Mouse (Mus musculus) lung, embryonic 16.5 days (tissue): ENCODE data around the gene Ncoa5. TPM values are rescaled to one million over a fixed set of nuclear protein-coding genes. Genes with fewer than 3 reads are reported as not detected.

ENCODE experiments used
- ATAC-seq: fragments of 200-750 bp; cut with Nextera tagmentation; 2 replicates; pipeline ENCODE4 v1.8.0; 2017; ENCODE audit warnings: low read depth, mild to moderate bottlenecking, moderate library complexity
- H3K27ac ChIP-seq: fragments of 300-500 bp; sonication (generic); 2 replicates; pipeline ENCODE4 v1.5.1; 2014; ENCODE audit warnings: mild to moderate bottlenecking, control low read depth, low read length
- H3K27me3 ChIP-seq: fragments of 300-500 bp; sonication (generic); 2 replicates; pipeline ENCODE4 v1.6.1; 2014; ENCODE audit warnings: low read depth, low read length, mixed read lengths; ENCODE audit not compliant: control insufficient read depth, insufficient read depth
- H3K36me3 ChIP-seq: fragments of 300-500 bp; sonication (generic); 2 replicates; pipeline ENCODE4 v1.6.1; 2014; ENCODE audit warnings: low read length; ENCODE audit not compliant: control insufficient read depth, insufficient read depth
- H3K4me1 ChIP-seq: fragments of 300-500 bp; sonication (generic); replicated peaks from 2 replicates; pipeline ENCODE4 v1.6.1; 2014; ENCODE audit warnings: low read length, mixed read lengths; ENCODE audit not compliant: control insufficient read depth, insufficient read depth
- H3K4me2 ChIP-seq: fragments of 300-500 bp; sonication (generic); 2 replicates; pipeline ENCODE4 v1.6.1; 2014; ENCODE audit warnings: low read depth, low read length, control low read depth
- H3K4me3 ChIP-seq: fragments of 300-500 bp; sonication (generic); 2 replicates; pipeline ENCODE4 v1.5.1; 2014; ENCODE audit warnings: mild to moderate bottlenecking, low read length, control low read depth
- H3K9ac ChIP-seq: fragments of 300-500 bp; sonication (generic); 2 replicates; pipeline ENCODE4 v1.6.1; 2014; ENCODE audit warnings: low read length, control low read depth
- H3K9me3 ChIP-seq: fragments of 300-500 bp; sonication (generic); 2 replicates; pipeline ENCODE4 v1.6.1; 2016; ENCODE audit warnings: low read length; ENCODE audit not compliant: control insufficient read depth
- WGBS: fragments of 180-500 bp; shearing (Covaris S2); extraction: QIAGEN DNeasy Blood & Tissue Kit; methylation state at CpG from one replicate; pipeline ENCODE4 v1.1.7; 2014; 5-methylcytosine and 5-hydroxymethylcytosine counted together
- polyA plus RNA-seq: library from polyadenylated mRNA; unstranded; fragments of >200 nt; fragmentation: Nextera tagmentation; extraction: Ambion mirVana; gene quantifications from 2 replicates; pipeline ENCODE4 v1.2.1, GENCODE M21; 2015

Gene Ncoa5
- polyA plus RNA-seq, 1 experiment from 2014 or later = 64.3 TPM

DNA sequence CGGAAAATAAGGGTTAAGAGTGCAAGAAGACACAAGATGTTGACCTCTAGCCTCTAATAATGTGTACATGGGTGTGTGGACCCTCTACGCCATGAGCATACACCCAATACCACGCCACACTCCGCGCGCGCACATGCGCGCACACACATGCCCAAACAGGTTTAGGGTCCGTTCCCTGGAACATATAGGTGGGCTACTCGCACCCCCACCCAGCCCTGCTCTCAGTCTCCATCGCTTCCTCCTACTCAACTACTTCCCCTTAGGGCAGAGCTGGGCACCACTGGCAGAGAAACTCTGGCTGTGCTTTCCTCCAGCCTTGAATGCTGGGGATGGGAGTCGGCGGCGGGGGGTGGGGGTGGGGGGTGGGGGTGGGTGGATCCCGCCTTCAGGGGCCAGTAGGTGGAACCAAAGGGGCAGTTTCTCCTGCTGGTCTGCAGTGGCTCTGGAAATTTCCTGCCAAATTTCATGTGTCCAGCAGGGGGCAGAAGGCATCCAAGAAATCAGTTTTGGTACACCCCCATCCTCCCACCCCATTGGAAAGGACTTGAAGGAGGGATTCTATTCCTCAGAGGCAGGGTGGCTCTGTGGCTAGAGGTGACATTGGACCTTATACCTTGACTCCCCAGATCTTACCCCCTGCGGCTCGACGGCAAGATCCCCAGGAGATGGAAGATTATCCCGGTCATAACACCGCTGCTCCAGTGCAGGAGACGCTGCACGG lies 35.6 kb upstream of the Ncoa5 start:
- Histone ChIP-seq H3K9me3 (no peaks in the 10 kb centered on the region), H3K9ac (no peak overlapping the region), H3K36me3 (no peaks in the 10 kb centered on the region), H3K4me2 (no peak overlapping the region; the same call in 1 of the 2 replicates), H3K4me1 (peaks cover 6% of the 10 kb centered on the region), H3K27me3 (peaks cover 15% of the 10 kb centered on the region), H3K27ac (no peak overlapping the region), H3K4me3 (no peak overlapping the region)
- ATAC-seq = 0 out of 2 replicates have a peak, but pooled peaks have one; percentile 29
- WGBS = 24% methylated on average over 23 of the region's 23 CpGs

DNA sequence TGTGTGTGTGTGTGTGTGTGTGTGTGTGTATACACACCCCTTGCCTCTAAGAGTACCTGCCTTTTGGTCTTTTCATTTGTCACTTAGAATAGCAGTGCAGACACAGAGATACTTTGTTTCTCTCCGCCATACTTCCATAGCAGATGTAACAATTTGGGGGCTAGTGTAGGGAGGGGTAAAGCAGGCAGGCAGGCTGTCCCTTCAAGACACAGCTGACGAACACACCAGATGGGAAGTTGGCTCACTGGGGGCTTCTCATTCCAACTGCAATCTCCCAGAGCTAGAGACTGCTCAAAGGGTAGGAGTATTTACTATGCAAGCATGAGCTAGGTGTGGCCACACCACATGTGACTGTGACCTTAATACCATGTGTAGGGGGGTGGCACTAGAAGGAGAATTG lies 34.1 kb upstream of the Ncoa5 start:
- H3K36me3 ChIP-seq = no peaks in the 10 kb centered on the region
- H3K9ac ChIP-seq = no peak overlapping the region
- H3K4me1 ChIP-seq = peaks cover 8% of the 10 kb centered on the region
- peaks cover 8% of the 10 kb centered on the region for H3K27me3 ChIP-seq
- no peak for ATAC-seq
- H3K9me3 ChIP-seq = no peaks in the 10 kb centered on the region
- WGBS = 71% methylated on average over 2 of the region's 2 CpGs
- no peak overlapping the region for H3K4me2 ChIP-seq
- no peak overlapping the region for H3K27ac ChIP-seq
- H3K4me3 ChIP-seq = no peak overlapping the region

DNA sequence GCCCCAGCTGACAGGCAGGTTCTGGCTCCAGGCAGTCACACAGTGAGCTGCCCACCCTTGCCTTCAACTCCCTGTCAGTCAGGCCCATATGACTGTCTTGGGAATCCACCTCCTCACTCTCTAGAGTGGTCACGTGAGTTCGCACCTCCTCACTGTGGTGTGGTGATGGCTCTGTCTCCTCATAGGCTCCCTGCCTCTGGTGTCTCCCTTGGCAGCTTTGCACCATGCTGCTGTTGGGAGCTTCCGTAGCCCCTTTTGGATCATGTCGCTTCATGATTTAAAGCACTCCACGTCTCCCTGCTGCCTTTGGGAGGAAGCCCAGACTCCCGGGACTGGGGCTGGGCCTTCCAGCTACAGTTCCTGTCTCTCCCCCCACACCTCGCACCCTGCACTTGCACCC lies 29.8 kb upstream of the Ncoa5 start:
- H3K4me3 ChIP-seq = no peak overlapping the region
- H3K4me1 ChIP-seq = peaks cover 11% of the 10 kb centered on the region
- no peak overlapping the region for H3K4me2 ChIP-seq
- H3K27me3 ChIP-seq = no peaks in the 10 kb centered on the region
- H3K9ac ChIP-seq = no peak overlapping the region
- no peaks in the 10 kb centered on the region for H3K36me3 ChIP-seq
- H3K27ac ChIP-seq = no peak overlapping the region
- 31% methylated on average over 7 of the region's 7 CpGs for WGBS
- ATAC-seq = peak; percentile 47
- H3K9me3 ChIP-seq = no peaks in the 10 kb centered on the region

DNA sequence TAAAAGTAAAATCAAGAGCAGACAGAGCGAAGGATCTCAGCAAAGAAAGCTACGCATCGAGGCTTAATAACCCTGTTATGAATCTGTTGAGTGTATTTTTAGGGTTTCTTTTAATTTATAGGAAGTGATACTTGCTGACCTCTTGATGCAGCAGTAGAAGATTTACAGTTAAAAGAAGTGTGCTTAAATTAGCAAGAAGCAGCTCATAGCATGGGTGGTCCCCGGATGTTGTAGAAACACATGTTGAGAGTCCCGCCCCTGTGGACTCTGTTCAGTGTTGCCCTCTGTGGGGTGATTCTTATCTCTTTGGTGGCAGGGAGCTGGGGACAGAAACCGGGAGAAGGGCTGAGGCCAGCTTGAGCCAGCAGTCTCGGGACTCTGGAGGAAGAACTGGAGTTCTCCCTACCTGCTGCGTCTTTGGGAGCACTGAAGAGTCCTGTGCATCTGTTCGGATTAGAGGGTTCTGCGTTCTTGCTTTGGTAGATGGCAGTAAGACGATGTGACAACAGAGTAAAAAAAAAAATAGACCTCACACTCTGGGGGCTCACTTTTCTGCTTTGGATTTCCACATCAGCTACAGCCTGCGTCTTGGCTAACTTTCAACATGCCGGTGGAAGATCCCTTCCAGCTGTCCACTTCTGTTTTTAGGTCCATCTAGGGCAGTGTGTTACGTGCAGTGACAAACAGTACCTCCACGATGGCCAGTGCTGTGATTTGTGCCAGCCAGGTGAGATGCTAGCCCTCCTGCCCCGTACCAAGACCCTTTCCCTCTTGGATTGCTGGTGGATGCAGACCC lies 27.2 kb upstream of the Ncoa5 start:
- peaks cover 16% of the 10 kb centered on the region for H3K4me1 ChIP-seq
- no peaks in the 10 kb centered on the region for H3K9me3 ChIP-seq
- 0 out of 2 replicates have a peak overlapping the region, but pooled peaks have one; percentile 6 for H3K4me2 ChIP-seq
- H3K9ac ChIP-seq = no peak overlapping the region
- peak; percentile 76 for ATAC-seq
- no peak overlapping the region for H3K4me3 ChIP-seq
- no peaks in the 10 kb centered on the region for H3K36me3 ChIP-seq
- WGBS = 44% methylated on average over 16 of the region's 16 CpGs
- H3K27me3 ChIP-seq = no peaks in the 10 kb centered on the region
- H3K27ac ChIP-seq = peak overlapping the region; percentile 86

DNA sequence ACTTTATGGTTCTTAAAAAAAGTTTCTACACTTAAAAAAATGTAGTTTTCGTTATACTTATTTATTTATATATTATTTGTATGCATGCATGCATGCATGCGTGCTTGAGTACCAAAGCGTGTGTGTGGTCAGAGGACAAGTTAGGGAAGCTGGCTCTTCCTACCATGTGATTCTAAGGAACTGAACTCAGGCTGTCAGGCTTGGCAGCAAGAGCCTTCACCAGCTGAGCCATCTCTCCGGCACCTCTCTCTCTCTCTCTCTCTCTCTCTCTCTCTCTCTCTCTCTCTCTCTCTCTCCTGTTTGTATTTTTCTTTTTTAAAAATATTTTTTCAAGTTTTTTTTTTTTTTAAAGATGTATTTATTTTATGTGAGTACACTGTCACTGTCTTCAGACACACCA lies 25.3 kb upstream of the Ncoa5 start:
- no peak overlapping the region for H3K9ac ChIP-seq
- no peak overlapping the region for H3K4me3 ChIP-seq
- peak overlapping the region; percentile 63 for H3K27ac ChIP-seq
- WGBS = 57% methylated on average over 4 of the region's 4 CpGs
- no peak overlapping the region for H3K4me2 ChIP-seq
- peak; percentile 48; the same call in 1 of the 2 replicates for ATAC-seq
- H3K27me3 ChIP-seq = no peaks in the 10 kb centered on the region
- H3K36me3 ChIP-seq = no peaks in the 10 kb centered on the region
- H3K4me1 ChIP-seq = peaks cover 25% of the 10 kb centered on the region
- H3K9me3 ChIP-seq = no peaks in the 10 kb centered on the region

DNA sequence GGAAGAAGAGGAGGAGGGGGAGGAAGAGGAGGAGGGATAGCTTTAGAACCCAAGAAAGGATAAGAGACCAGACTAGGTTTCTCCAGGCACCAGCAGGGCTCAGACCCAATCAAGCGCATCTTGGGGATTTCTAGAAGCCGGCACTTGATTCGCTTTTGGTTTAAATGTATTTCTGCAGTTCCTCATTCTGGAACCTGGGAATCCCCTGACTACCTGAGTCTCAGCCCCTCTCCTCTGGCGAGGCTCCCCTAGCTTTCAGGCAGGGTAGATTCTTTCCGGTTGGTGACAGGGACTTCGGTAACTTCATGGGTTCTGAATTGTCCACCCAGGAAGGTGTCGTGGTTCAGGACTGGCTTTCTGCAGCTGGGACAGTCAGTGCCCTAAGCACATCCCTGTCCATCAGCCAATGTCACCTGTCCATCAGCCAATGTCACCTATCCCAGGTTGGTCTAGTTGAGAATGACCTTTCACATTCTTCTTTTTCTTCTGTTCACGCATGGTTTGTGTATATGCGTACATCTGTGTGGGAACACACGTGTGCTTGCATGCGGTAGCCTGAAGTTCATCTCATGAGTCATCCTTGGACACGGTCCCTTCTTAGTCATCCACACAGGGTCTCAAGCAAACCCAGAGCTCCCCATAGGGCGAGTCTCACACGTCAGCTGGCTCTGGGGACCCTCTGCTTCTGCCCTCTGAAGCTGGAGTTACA lies 21.9 kb upstream of the Ncoa5 start:
- H3K27me3 ChIP-seq = no peaks in the 10 kb centered on the region
- no peaks in the 10 kb centered on the region for H3K36me3 ChIP-seq
- H3K9ac ChIP-seq = peak overlapping the region; percentile 36
- H3K4me3 ChIP-seq = peak overlapping the region; percentile 56
- peak overlapping the region; percentile 59 for H3K4me2 ChIP-seq
- WGBS = 71% methylated on average over 14 of the region's 14 CpGs
- no peaks in the 10 kb centered on the region for H3K9me3 ChIP-seq
- H3K27ac ChIP-seq = no peak overlapping the region
- peaks cover 18% of the 10 kb centered on the region; the same call in 1 of the 2 replicates for H3K4me1 ChIP-seq
- no peak for ATAC-seq

DNA sequence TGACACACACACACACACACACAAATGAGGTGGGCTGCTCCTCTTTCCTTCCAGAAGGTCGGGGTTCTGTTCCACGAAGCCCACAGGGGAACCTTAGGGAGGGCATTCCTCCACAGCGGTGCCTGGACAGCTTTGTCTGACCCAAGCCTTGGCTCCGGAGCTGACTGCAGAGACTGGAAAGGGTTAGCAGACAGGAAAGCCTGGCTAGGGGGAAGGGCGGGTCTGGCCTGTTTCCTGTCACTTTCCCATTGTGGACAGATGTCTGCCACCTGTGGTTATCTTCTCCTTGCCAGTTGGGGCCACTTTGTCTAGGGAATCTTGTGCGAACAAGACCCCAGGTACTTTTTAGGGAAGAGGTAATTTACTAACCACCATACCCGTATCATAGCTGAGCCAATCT lies 21.2 kb upstream of the Ncoa5 start:
- Histone ChIP-seq H3K27ac (peak overlapping the region; percentile 48), H3K36me3 (no peaks in the 10 kb centered on the region), H3K9me3 (no peaks in the 10 kb centered on the region), H3K4me2 (peak overlapping the region; percentile 59), H3K9ac (peak overlapping the region; percentile 62), H3K27me3 (no peaks in the 10 kb centered on the region), H3K4me1 (peaks cover 18% of the 10 kb centered on the region; the same call in 1 of the 2 replicates), H3K4me3 (peak overlapping the region; percentile 56)
- ATAC-seq = peak; percentile 62
- 4% methylated on average over 7 of the region's 7 CpGs for WGBS

DNA sequence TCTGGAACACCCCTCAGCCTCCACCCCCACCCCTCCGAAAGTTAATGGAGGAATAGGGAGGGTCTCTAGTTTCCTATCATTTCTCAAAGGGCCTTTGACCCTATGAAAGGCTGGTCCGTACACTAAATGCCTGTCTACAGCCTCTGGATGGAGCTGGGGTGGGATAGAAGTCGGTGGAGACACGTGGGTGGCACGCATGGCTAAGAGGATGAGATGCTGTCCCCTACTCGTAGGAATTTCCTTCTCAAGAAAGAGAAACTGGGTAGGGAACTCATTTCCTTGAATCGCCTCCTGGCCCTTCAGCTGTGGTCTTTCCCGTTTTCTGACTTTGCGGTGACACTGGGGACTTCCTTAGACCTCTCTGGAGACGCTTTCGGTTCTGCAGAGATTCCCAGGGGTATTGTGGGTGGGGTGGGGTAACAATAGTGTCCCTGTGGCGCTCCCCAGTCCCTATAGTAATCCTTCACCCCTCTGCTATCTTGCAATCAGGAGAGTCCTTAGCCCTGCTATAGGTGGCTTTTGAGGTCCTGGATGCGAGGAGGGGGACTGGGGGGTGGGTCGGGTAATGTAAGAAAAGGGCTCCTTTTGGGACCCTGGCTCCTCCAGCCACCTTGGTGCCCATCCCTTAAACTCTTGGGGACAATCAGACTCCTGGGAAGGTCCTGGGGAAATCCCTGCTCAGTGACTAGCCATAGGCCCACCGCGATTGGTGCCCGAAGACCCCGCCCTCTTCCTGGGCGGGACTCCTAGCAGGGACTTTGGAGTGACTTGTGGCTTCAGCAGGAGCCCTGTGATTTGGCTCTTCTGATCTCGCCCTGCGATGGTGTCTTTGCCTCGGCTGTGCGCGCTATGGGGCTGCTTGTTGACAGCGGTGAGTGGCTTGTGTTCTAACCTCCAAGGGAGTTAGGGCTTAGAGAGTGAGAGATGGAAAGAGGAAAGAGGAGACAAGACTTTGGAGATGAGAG lies 20.5 kb upstream of the Ncoa5 start, which contains the start of gene Cd40:
TSS of gene Cd40 (plus strand) at position 740 of the 965 bp plus-strand sequence.
- peak within 1 kb of the TSS; percentile 62 for H3K9ac ChIP-seq
- peak within 1 kb of the TSS; percentile 48 for H3K27ac ChIP-seq
- peak; percentile 94 for ATAC-seq
- H3K9me3 ChIP-seq = no peaks in the 10 kb centered on the region
- H3K27me3 ChIP-seq = no peaks in the 10 kb centered on the region
- 12% methylated on average over 25 of the region's 25 CpGs for WGBS
- peak within 1 kb of the TSS; percentile 56 for H3K4me3 ChIP-seq
- no peaks in the 10 kb centered on the region for H3K36me3 ChIP-seq
- H3K4me2 ChIP-seq = peak within 1 kb of the TSS; percentile 59
- H3K4me1 ChIP-seq = peaks cover 14% of the 10 kb centered on the region; the same call in 1 of the 2 replicates
